ENCODE assay signal across 8 mouse cellular contexts in genomic region chr2:117119291-117120245, GRCm38 (mm10). TPM values are rescaled to one million over a fixed set of nuclear protein-coding genes. Genes with fewer than 3 reads are reported as not detected.
DNase-seq lines count a peak whose midpoint lies in the region; ATAC-seq lines count a peak whose summit lies in the region.

No protein-coding gene starts in this region.

- peak overlapping the region; percentile 89 for H3K4me3 ChIP-seq in hindbrain, embryonic 13.5 days

- H3K9ac ChIP-seq in hindbrain, embryonic 13.5 days: peak overlapping the region; percentile 99

- no peaks in the 10 kb centered on the region for H3K36me3 ChIP-seq in hindbrain, embryonic 13.5 days

- peaks cover 18% of the 10 kb centered on the region for H3K4me1 ChIP-seq in hindbrain, embryonic 13.5 days (replicated peaks)

- 2% methylated on average over 30 of the region's 30 CpGs for WGBS in hindbrain, embryonic 13.5 days

- H3K27ac ChIP-seq in hindbrain, embryonic 13.5 days: peak overlapping the region; percentile 99

- DNase-seq in R1 (ENCODE audit: low read depth, low spot score): peak; percentile 100
- DNase-seq in cerebellum, postnatal 14 days: peak; percentile 88 to 90
- peak; percentile 68 to 76 for DNase-seq in frontal cortex, postnatal 25 days (ENCODE audit: low spot score in 2 of 2)
- peak; percentile 62 to 66 for DNase-seq in layer of hippocampus, postnatal 25 days (ENCODE audit: extremely low spot score in 1 of 2, low spot score in 1 of 2)
- DNase-seq in lung, postnatal 10 days: peak; percentile 85
- DNase-seq in retina, embryonic 14.5 days (ENCODE audit: low spot score): peak; percentile 75
- DNase-seq in urinary bladder, adult 18-20 months (ENCODE audit: low spot score in 2 of 2): peak; percentile 48 to 57

- H3K4me2 ChIP-seq in hindbrain, embryonic 13.5 days: peak overlapping the region; percentile 72

- peak; percentile 32 for ATAC-seq in hindbrain, embryonic 13.5 days (ENCODE audit: low FRiP score)

- H3K27me3 ChIP-seq in hindbrain, embryonic 13.5 days: no peaks in the 10 kb centered on the region

- H3K9me3 ChIP-seq in hindbrain, embryonic 13.5 days: no peaks in the 10 kb centered on the region

RNA-seq across cellular contexts. Expression of gene Spred1, which starts 1.6 kb away (rescaled TPM):
- polyA plus RNA-seq in hindbrain, embryonic 13.5 days (2015; fragmentation: Nextera tagmentation; extraction: Ambion mirVana): 7.2 and 9.2 TPM in 2 replicates
- 10 to 100 TPM; 91.1 to 98.2 TPM for total RNA-seq in layer of hippocampus, postnatal 25 days (2021)

Comparison
In these comparisons a context has a peak if more than half of its experiments do, and no peak if none do; other contexts are left out.
1. Peak in every context shown above with its lines: DNase-seq, ATAC-seq, H3K4me3 ChIP-seq and H3K27ac ChIP-seq.